Mouse (Mus musculus) lung, postnatal 10 days (tissue): ENCODE data around the gene Ccdc12.

Source experiments
- DNase-seq: peaks from one replicate; pipeline ENCODE4 v3.0.0; 2021

Gene Ccdc12

DNA sequence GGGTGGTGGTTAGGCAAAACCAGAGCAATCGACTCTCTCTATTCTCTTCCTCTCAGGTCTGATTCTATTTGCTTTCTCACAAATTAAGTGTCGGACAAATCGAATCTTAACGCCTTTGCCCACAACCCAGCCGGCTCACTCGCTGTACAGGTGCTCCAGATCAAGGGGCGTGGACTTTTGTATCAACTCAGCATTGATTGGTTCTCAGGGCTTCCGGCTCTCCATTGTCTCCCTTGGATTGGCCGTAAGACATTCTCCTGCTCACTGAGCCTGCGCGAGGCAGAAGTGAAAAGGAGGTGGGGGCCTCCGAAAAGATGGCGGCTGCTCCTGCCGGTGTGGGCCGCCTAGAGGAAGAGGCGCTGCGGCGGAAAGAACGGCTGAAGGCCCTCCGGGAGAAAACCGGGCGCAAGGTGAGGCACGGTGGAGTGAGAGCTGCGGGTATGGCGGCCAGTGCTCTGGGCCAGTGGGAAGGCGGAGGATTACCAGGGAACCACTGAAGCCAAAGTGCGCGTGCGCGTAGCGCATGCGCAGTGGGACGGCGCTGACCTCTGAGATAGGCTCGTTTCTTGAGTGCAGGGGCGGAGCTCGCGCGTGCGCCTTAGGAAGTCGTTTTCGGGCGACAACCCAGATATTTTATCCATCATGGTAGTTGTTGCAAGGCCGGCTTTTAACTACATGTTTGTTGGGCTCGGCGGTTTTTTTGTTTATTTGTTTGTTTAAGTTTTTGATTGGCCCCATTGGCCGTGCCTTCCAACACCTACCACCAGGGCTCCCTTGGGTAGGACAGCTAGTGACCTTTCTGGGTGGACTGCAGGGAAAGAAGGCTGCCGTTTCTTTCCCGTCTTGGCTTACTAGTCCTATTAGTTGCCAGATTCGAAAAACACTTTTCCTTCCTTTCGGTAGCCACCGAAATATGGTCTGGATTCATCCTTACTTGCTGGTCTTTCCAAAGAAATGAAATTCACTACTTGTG is at the start of gene Ccdc12:
Ccdc12 (plus strand) TSS at position 255 of the 973 bp plus-strand sequence.
- peak; percentile 97 for DNase-seq

DNA sequence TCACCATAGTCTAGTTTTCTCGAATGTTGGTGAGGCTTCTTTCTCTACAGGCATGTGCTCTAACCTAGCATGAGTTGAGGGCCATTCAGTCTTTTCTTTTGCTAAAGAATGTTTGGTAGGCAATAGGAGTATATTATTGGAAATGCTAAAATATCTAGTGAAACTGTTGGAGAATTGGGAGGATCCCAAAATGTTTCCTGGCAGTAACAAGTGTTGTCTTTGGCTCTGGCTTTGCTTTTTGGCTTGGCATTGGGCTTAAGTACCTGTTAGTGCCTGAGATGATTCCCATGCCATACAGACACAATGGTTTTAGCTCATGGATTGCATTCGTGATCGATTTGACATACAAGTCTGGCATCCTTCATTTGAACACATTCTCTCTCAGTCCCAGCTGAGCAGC is 44.8 kb upstream of the Ccdc12 start:
- DNase-seq = no peak

DNA sequence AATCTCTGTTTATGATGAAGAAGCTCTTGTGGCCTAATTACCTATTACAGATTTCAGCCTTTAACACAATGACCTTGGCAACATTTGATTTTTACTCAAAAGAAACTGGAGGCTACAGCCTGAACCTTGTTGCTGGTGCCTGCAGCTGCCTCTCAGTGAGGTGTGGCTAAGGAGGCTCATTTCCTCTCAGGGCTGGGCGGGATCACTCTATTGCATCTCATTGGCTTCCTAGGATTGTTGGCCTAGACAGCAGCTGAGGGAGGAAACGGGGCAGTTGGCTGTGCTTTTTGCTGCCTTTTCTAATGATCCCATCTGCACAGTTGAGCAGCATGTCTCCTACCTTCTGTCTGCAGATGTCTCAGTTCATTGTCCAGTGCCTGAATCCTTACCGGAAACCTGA is 39.2 kb upstream of the Ccdc12 start:
- DNase-seq = peak; percentile 42

DNA sequence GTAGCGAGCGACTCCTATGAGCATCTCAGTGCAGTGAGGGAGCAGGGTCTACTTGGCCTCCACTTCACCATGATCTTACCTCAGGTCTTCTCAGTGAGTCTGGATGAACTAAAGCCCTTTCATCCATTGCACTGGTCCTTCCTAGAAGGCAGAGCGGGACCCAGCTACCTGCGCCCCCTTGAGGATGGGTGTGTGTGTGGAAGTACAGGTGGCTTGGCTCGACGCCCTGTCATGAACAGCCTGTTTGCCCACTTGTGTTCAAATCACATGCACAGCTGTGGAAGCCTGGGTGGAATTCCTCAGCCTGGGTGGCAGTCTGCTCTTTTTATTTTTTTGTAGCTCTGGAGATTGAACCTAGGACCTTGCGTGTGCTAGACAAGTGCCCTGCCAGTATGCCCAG is 36.1 kb upstream of the Ccdc12 start:
- DNase-seq = peak; percentile 66

DNA sequence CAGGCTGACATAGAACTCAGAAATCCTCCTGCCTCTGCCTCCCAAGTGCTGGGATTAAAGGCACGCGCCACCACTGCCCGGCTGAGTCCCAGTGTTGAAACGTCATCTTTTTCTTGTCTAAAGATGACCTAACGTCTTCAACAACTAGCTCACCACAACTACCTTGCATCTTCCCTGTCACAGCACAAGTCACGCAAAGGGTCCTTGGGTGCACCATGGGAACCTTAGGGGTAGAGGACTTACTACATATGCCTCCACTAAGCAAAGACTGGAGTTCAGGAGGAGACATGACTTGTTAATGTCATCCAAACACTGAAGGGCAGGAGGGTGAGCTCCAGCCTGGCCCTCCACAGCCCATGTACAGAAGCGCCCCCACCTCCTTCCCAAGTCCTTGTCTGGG is 35.6 kb upstream of the Ccdc12 start:
- DNase-seq = no peak

DNA sequence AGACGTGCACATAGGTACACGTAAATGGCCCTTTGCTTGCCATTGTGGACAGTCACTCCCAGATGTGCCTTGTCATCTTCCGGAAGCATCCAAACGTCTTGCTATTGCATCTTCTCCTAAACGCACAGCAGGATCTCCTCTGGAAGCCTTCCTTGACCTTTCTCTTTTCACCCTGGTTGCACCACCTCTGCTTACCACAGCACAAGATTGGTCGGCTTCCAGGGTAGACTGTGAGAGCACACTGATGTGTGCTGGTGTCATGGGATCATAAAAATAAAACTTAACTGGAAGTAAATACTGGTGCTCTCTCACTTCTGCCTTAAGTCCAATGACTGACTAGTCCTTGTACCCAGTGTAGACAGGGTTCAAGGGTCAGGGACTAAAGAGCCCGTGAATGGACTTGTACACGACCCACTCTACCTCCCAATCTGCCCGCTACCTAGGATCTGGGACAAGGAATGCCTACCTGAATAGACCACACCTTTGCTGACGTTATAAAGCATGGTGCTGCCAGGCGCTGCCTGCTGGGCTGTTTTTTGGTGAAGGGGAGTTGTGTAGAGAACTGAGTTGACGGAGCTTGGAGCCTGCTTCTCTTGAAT is 33.6 kb upstream of the Ccdc12 start:
- DNase-seq = no peak

DNA sequence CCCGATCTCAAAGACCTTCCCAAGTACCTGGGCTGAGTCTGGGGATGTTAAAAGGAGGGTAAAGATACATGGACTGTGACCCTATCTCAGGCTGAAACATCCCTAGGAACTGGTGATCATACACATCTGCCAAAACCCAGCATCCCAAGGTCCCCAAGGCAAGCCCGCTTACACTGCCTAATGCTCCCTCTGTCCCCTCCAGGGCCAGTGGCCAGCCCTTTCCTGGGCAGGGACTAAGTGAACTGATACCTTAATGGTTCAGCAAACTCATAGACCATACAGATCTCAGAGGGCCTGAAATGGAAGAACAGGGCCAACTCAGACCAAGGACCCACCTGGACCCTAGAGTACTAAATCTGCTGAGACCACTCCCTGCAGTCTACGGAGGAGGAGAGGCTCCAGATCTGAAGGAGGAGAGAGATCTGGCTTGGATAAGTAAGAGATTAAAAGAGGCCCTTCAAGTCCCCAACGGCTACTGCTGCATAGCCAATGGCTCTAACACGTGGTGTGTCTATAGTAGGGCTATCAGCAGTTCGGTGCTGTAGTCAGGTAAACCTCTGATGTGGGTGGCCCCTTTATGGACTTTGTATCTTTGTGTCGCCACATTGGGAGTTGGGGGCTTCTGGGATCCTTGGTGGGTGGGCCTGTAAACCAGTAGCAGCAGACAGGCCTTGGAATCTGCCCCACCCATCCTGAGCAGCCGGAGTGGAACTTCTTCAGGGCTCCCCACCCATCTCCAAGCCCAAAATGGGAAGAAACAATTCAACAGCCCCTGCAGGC is 32.7 kb upstream of the Ccdc12 start:
- no peak for DNase-seq

DNA sequence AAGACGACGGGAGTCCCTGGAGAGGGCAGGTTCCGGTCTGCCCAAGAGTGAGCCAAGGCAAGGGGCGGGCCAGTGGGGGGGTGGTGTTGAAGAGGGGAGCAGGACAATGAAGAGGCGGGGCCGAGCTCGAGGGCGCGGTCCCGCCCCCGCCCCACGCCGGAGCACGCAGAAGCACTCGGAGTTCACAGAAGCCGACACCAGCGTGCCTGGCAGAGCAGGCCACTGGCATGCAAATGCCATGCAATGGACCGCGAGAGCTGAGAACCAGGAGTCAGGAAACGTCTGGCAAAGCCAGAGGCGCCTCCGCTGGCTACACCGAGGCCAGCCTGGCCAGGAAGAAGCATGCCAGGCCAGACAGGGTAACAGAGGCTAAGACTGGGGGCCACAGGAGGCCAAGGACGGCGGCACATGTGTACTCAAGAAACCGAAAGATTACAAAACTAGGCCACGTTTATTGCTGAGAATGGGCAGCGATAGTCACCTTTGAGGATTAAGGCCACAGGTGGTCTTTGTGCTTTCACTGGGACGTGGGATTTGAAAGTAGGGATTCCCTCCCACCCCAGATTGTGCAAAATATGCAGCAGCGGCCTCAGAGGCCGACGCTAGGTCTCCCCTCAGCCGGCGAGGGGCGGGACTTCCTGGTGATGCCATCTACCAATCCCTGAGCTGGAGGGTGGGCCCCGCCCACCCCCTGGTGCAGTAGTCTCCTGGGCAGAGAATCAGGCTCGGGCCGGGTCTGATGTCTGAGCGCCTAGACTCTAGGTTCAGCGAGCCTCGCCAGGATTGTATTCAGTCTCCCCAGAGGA is 31.7 kb upstream of the Ccdc12 start, which contains the start of gene Nradd:
Nradd (minus strand) TSS at position 92 of the 806 bp plus-strand sequence.
- peak; percentile 96 for DNase-seq

DNA sequence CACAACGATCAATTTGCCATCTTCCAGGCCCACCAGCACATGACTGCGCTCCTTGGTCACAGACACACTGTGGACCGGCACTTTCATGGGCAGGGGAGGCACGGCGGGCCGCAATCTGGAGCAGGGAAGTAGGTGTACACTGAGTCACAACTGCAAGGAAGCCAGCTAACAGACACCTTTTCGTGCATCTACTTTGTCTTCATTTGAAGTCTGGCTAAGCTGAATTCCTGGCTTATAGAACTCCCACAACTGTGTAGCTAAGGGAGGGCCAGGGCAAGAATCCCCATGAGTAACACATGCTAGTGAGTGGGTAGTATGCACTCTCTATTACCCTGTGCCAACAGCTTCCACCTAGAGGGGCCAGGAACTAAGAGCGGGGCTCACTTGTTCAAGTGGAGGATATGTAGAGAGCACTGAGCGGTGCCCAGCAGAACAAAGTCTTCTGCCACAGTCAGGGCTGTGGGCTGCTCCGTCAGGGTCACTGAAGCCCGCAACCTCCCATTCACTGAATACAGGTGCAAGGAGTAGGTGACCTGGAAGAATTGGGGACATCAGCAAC is 30.9 kb upstream of the Ccdc12 start:
- DNase-seq = no peak

DNA sequence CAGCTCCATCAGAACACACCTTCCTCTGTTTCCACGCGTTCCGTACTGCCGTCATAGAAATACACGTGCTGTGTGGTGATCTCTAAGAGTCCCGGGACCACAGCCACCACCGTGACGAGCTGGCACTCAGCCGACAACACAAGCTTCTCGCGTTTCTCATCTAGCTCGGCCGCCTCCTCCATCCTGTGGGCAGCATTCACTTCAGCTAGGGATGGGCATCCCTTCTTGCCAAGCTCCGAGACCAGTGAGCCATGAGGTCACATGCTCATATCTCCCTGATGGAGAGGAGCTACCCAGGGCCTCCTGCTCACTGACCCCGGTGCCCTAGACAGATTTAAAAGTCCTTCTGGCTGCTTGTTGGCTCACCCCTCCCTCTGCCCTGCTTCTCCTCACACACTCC is 26.1 kb upstream of the Ccdc12 start:
- DNase-seq = no peak

DNA sequence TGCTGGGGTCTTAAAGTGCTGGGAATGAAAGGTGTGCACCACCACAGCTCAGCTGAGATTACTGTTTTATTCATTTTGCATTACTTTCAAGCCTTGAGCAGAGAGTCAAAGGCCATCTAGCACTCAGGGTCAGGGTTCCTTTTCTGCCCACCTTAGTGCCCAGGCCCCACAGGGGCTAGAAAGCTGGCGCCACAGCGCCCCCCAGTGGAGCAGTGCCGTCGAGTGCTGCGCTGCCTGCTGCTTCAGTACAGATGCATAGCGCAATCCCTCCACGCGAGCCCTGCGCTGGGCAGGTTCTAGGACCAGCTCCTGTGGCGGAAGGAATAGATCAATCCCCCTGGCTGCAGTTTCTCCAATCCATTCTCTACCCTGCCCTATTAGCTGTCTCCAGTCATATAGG is 25.1 kb upstream of the Ccdc12 start:
- peak; percentile 70 for DNase-seq

DNA sequence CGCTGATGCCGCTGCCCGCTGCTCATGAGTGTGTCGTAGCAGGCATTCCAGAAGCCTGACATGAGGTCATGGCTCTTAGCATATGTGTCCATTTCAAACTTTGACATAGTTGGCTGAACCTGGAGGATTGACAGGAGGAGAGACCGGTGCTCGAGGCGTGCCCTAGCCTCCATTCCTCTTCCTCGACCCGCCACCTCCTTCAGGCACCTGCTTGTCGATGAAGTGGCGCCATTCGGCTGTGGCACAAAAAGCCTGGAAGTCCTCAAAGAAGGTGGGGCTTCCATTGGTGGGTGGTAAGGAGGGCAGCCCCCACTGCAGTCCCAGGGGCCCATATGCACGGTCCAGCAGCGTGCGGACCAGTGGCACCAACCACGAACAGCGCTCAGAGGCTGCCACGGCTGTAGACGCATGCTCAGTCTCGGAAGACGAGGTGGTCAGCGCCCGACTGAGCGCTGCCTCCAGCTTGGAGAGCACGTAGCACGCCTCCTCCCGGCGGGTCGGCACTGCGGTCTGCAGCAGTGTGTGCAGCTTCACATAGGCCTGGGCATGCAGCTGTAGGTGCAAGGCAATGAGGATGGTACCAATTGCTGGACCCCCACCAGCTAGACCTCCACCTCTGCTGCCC is 24.5 kb upstream of the Ccdc12 start:
- no peak for DNase-seq

DNA sequence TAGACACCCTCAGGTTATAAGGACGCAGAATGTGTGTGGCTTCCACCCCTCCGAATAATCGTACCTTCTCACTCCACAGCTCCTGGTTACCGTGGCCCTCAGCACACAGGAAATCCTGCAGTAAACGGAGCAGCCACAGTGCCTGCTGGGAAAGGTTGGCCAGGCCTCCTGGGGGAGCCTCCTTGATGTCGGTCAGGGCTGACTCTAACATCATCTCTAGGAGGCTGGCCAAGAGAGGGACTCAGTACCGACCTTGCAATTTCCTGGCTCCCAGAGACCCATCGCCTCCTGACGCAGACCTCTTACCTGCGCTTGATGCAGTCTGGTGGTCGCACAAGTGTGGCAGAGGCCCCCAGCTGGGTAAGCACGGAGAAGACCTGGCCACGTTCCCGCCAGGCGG is 23.6 kb upstream of the Ccdc12 start:
- DNase-seq = no peak

DNA sequence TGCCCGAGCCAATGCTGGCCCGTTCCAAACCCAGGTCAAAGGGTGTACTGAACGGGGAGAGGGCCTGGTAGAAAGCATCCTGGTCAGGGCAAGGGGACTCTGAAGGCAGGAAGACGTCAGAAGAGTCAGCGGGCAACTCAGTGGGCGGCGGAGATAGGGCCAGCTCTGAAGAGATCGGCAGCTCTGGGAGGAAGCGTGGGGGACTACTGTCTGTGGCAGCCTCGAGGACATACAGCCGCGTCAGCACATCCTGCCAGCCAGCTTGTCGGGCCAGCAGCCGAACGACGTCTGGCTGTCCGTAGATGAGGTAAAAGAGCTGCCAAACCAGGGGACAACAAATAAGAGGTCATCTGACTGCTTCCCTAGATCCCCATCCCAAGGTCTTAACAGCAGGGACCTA is 22.4 kb upstream of the Ccdc12 start:
- no peak for DNase-seq

DNA sequence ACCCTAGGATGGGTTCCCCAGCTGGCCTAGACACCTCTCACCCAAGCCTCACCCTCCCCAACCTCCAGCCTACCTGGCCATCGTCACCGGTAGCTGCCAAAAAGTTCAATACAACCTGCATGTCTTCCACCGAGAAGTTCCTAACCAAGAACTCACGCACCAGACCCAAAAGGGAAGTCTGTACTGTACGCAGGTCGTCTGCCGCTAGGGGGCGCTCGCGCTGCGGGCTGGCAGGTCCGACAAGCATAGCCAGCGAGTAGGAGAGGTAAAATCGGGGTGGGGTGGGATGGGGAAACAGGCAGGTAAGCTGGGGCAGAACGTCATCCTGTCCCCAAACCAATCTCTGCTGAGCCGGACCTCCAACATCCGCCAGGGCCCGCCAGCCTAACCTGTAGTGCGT is 21.1 kb upstream of the Ccdc12 start:
- DNase-seq = peak; percentile 91

DNA sequence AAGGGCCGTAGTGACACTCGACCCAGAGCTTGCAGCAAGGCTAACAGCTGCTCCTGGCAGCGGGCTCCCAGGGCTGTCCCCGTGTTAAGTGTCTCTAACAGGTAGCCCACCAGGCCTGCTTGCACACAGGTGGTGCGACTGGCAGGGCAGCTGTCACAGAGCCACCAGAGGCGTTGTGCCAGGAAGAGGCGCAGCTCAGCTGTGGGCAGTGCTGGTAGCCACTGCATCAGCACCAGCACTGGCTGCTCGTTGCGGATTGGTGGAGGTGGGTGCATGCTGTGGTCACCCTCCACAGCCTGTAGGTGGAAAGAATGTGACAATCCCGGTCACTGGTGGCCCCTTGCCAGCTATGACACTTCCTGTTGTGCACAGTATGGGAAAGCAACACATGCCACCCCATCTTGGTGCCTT is 17.7 kb upstream of the Ccdc12 start:
- no peak for DNase-seq

DNA sequence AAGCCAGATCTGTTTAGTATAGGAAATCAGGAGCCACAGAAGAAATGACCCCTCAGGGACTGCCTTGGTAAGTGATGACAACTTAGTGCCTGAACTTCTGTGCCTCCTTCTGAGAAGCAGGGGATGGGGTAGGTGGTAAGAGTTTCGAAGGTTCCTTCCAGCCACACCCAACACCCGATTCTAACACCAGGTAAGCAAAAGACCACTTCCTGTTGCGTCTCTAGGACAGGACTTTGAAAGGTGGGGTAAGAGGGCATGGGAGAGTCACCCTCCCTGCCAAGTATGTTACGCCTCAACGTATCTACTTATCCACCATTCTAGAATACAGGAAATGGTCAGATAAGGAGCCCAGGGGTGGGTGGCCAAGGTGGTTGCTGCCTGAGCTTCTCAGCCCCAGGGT is 15.3 kb upstream of the Ccdc12 start:
- no peak for DNase-seq

DNA sequence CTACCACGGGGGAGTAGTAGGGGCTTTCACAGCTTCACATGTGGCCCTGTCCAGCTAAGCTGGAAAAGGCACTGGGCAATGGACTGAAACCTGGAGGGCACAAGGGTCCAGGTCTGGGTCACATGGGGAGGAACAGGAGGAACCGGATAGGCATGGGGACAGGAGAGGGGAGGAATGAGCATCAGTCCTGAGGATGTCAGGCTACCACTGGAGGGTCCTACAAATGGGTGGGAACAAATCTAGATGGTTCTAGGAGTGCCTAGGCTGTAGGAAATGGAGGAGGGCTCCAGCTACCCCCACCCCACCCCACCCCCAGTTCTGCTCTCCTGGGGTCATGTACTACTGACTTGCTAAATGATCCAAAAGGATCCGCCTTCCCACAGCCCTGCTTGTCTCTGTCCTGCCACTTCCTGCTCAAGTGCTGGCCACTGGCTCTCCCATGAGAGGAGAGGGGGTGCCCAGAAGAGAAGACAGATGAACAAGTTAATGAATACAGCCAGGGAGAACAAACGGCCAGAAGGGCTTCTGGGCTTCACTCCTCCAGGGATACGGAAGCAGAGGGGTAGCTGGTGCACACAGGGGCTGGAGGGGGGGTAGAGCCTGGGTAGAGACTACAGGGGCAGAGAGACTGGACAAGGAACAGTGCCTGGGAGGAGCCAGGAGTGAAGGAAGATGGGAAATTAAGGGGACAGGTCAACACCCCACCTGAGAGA is 13.3 kb upstream of the Ccdc12 start:
- DNase-seq = no peak

DNA sequence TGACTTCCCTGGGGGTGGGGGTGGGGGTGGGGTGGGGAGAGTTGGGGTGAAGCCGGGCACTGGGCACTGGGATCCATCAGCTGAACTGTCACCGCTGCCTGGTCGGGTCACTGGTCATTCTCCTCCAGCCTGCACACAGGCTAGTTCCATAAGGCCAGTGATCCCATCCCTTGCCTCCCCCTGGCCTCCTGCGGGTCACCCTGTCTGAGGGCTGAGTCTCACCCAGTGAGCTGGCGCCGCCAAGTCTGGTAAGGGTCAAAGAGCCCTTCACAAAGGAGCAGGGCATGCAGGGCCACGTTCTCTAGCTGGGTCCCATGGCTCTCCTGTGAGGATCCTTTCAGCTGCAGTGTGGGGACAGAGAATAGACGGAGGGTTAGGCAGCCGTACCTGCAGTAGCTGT is 12.5 kb upstream of the Ccdc12 start:
- DNase-seq = no peak

DNA sequence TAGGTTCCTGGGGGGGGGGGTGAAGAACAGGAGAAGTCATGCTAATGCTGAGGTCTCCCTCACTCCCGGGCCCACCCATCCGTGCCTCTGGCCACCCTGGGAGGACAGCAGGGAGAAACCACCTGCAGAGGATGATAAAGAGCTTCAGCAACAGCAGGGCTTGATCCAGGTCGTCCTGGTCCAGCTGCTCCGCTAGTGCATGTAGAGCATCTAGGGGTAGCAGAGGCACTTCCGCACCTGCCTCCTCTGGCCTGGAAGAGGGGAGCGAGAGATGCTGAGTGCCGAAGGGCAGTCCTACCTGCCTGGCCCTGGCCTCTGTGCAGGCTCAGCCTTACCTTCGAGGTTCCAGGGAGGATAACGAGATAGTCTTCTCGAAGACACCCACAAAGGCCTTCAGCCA is 12.0 kb upstream of the Ccdc12 start:
- no peak for DNase-seq

DNA sequence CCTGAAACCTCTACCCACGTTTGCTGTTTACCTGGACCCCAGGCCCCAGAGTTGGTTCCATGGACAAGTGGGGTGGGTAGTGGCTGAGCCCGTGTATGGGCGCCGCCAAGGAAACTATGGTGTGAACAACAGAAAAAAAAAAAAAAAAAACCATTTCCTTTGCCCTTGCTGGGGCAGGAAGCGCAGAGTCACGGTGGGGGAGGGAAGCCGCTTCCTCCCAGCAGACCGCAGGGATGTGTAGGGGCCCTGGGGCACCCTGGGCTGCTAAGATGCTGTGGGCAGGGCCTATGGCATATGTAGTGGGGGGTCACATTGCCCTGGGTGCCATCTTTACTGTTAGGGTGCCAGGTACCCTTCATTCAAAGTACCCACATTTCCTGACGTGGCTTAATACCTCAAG is 11.1 kb upstream of the Ccdc12 start:
- DNase-seq = no peak
